Mouse (Mus musculus): ENCODE results near the gene Defb23. TPM values are rescaled to one million over a fixed set of nuclear protein-coding genes. Genes with fewer than 3 reads are reported as not detected.

The Defb23 gene
- polyA plus RNA-seq, 1 experiment = not detected

GRCm38 (mm10) chr2:152413765-152414584 is 50.4 kb downstream of the Defb23 start:
- peaks cover 6% of the 10 kb centered on the region for H3K4me1 ChIP-seq (ENCODE audit: control insufficient read depth, insufficient read depth, insufficient read length, low read length)
- peak overlapping the region; percentile 33; the same call in 1 of the 2 replicates for H3K27ac ChIP-seq (replicated peaks; ENCODE audit: low read depth, low read length)
- peak overlapping the region; percentile 91 for H3K4me3 ChIP-seq (ENCODE audit: insufficient read depth, low read depth, low read length)

GRCm38 (mm10) chr2:152413158-152413764 is 51.2 kb downstream of the Defb23 start:
- peaks cover 6% of the 10 kb centered on the region for H3K4me1 ChIP-seq (ENCODE audit: control insufficient read depth, insufficient read depth, insufficient read length, low read length)
- no peak overlapping the region for H3K27ac ChIP-seq (replicated peaks; ENCODE audit: low read depth, low read length)
- H3K4me3 ChIP-seq (ENCODE audit: insufficient read depth, low read depth, low read length) = peak overlapping the region; percentile 91

GRCm38 (mm10) chr2:152412526-152413157 is 51.8 kb downstream of the Defb23 start:
- peaks cover 6% of the 10 kb centered on the region for H3K4me1 ChIP-seq (ENCODE audit: control insufficient read depth, insufficient read depth, insufficient read length, low read length)
- H3K4me3 ChIP-seq (ENCODE audit: insufficient read depth, low read depth, low read length) = no peak overlapping the region
- H3K27ac ChIP-seq (replicated peaks; ENCODE audit: low read depth, low read length) = no peak overlapping the region

GRCm38 (mm10) chr2:152411471-152411870 is 52.9 kb downstream of the Defb23 start:
- Histone ChIP-seq H3K4me3 (ENCODE audit: insufficient read depth, low read depth, low read length) (peak overlapping the region; percentile 10; the same call in 1 of the 2 replicates), H3K4me1 (ENCODE audit: control insufficient read depth, insufficient read depth, insufficient read length, low read length) (peaks cover 6% of the 10 kb centered on the region), H3K27ac (replicated peaks; ENCODE audit: low read depth, low read length) (no peak overlapping the region; the same call in 1 of the 2 replicates)

- peak overlapping the region; percentile 10; the same call in 1 of the 2 replicates for H3K4me3 ChIP-seq (ENCODE audit: insufficient read depth, low read depth, low read length)
- H3K4me1 ChIP-seq (ENCODE audit: control insufficient read depth, insufficient read depth, insufficient read length, low read length) = peaks cover 6% of the 10 kb centered on the region
- no peak overlapping the region for H3K27ac ChIP-seq (replicated peaks; ENCODE audit: low read depth, low read length)
Observed at GRCm38 (mm10) chr2:152410971-152411371, 53.4 kb downstream of the Defb23 start.

GRCm38 (mm10) chr2:152409781-152410180 is 54.6 kb downstream of the Defb23 start:
- Histone ChIP-seq H3K27ac (replicated peaks; ENCODE audit: low read depth, low read length) (no peak overlapping the region), H3K4me3 (ENCODE audit: insufficient read depth, low read depth, low read length) (no peak overlapping the region), H3K4me1 (ENCODE audit: control insufficient read depth, insufficient read depth, insufficient read length, low read length) (peaks cover 6% of the 10 kb centered on the region)

Other genes starting within 250 kb of the Defb23 start
- 90.2 and 95.3 TPM in 2 replicates for gene Csnk2a1, start 237.8 kb downstream of the Defb23 start, polyA plus RNA-seq (2012; ENCODE audit: insufficient read depth, insufficient read length, missing spikeins)
- gene Tbc1d20, start 170.8 kb downstream of the Defb23 start, polyA plus RNA-seq (2012; ENCODE audit: insufficient read depth, insufficient read length, missing spikeins) = 68.9 and 101 TPM in 2 replicates
- 38.1 and 47.7 TPM in 2 replicates for gene Rbck1, start 132.0 kb downstream of the Defb23 start, polyA plus RNA-seq (2012; ENCODE audit: insufficient read depth, insufficient read length, missing spikeins)
- 4.8 and 5.2 TPM in 2 replicates for gene Trib3, start 120.6 kb downstream of the Defb23 start, polyA plus RNA-seq (2012; ENCODE audit: insufficient read depth, insufficient read length, missing spikeins)
- gene Nrsn2, start 88.0 kb downstream of the Defb23 start, polyA plus RNA-seq (2012; ENCODE audit: insufficient read depth, insufficient read length, missing spikeins) = not detected in 2 replicates
- gene Sox12, start 66.6 kb downstream of the Defb23 start, polyA plus RNA-seq (2012; ENCODE audit: insufficient read depth, insufficient read length, missing spikeins) = 0.46 and 0.99 TPM in 2 replicates
- gene Zcchc3, start 49.6 kb downstream of the Defb23 start, polyA plus RNA-seq (2012; ENCODE audit: insufficient read depth, insufficient read length, missing spikeins) = 1.2 and 1.4 TPM in 2 replicates
- 0.71 and 0.79 TPM in 2 replicates for gene 6820408C15Rik, start 49.0 kb downstream of the Defb23 start, polyA plus RNA-seq (2012; ENCODE audit: insufficient read depth, insufficient read length, missing spikeins)
- gene Defb20, start 12.4 kb upstream of the Defb23 start, polyA plus RNA-seq (2012; ENCODE audit: insufficient read depth, insufficient read length, missing spikeins) = not detected in 2 replicates
- not detected in 2 replicates for gene Defb22, start 25.5 kb upstream of the Defb23 start, polyA plus RNA-seq (2012; ENCODE audit: insufficient read depth, insufficient read length, missing spikeins)
- not detected in 2 replicates for gene Defb26, start 47.1 kb upstream of the Defb23 start, polyA plus RNA-seq (2012; ENCODE audit: insufficient read depth, insufficient read length, missing spikeins)
- gene Defb28, start 53.6 kb upstream of the Defb23 start, polyA plus RNA-seq (2012; ENCODE audit: insufficient read depth, insufficient read length, missing spikeins) = not detected in 2 replicates
- gene Defb29, start 75.5 kb upstream of the Defb23 start, polyA plus RNA-seq (2012; ENCODE audit: insufficient read depth, insufficient read length, missing spikeins) = not detected in 2 replicates
- gene Gm17416, start 104.7 kb upstream of the Defb23 start, polyA plus RNA-seq (2012; ENCODE audit: insufficient read depth, insufficient read length, missing spikeins) = not detected in 2 replicates
- gene Defb21, start 108.1 kb upstream of the Defb23 start, polyA plus RNA-seq (2012; ENCODE audit: insufficient read depth, insufficient read length, missing spikeins) = not detected in 2 replicates
- gene Defb19, start 115.7 kb upstream of the Defb23 start, polyA plus RNA-seq (2012; ENCODE audit: insufficient read depth, insufficient read length, missing spikeins) = not detected in 2 replicates
- not detected in 2 replicates for gene Defb45, start 134.8 kb upstream of the Defb23 start, polyA plus RNA-seq (2012; ENCODE audit: insufficient read depth, insufficient read length, missing spikeins)
- not detected in 2 replicates for gene Defb36, start 139.7 kb upstream of the Defb23 start, polyA plus RNA-seq (2012; ENCODE audit: insufficient read depth, insufficient read length, missing spikeins)
- gene Defb25, start 158.4 kb upstream of the Defb23 start, polyA plus RNA-seq (2012; ENCODE audit: insufficient read depth, insufficient read length, missing spikeins) = not detected in 2 replicates
- 1.2 and 1.6 TPM in 2 replicates for gene Rem1, start 162.3 kb upstream of the Defb23 start, polyA plus RNA-seq (2012; ENCODE audit: insufficient read depth, insufficient read length, missing spikeins)
- 54.9 and 59.2 TPM in 2 replicates for gene H13, start 204.8 kb upstream of the Defb23 start, polyA plus RNA-seq (2012; ENCODE audit: insufficient read depth, insufficient read length, missing spikeins)
- gene Mcts2, start 222.4 kb upstream of the Defb23 start, polyA plus RNA-seq (2012; ENCODE audit: insufficient read depth, insufficient read length, missing spikeins) = 42.0 and 42.5 TPM in 2 replicates